Mouse (Mus musculus): Measurements from ENCODE around the gene Adssl1.

DNA sequence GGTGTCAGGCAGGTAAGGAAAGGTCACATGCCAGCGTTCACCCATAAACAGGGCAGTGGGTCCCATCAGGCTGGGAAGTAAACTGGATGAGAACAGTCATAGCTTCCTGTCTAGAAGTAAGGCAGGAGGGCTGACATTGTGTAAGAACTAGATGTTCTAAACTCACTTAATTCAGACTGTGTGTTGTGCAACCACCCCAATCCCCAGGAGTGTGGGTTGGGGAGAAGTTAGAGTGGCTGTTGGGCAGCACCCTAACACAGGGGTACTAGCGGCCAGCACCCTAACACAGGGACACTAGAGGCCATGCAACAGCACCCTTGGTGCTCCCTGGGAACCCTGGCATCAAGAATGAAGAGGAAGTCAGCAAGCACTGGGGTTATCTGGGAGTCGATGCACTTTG is 38.7 kb upstream of the Adssl1 start:
- TF ChIP-seq POLR2A (IDR thresholded peaks at IDR 0.05; ENCODE audit: insufficient read length, low read depth) (no peak), USF1 (IDR thresholded peaks at IDR 0.05; ENCODE audit: low read depth) (no peak), E2F4 (IDR thresholded peaks at IDR 0.05; ENCODE audit: insufficient read depth) (no peak), TCF3 (IDR thresholded peaks at IDR 0.05; ENCODE audit: insufficient read length, low read depth) (no peak), SRF (IDR thresholded peaks at IDR 0.05; ENCODE audit: control insufficient read depth, insufficient read length, low read depth) (no peak), CEBPB (IDR thresholded peaks at IDR 0.05; ENCODE audit: insufficient read depth, poor library complexity, severe bottlenecking) (no peak), TCF12 (IDR thresholded peaks at IDR 0.05; ENCODE audit: insufficient read depth, poor library complexity, severe bottlenecking) (no peak), MYOD1 (IDR thresholded peaks at IDR 0.05; ENCODE audit: control insufficient read depth in 1 of 3, insufficient read length in 2 of 3, low read depth in 2 of 3) (no peak), POLR2AphosphoS2 (IDR thresholded peaks at IDR 0.05; ENCODE audit: insufficient read length, low read depth) (no peak), REST (IDR thresholded peaks at IDR 0.05; ENCODE audit: insufficient read depth, insufficient read length) (no peak), MAX (IDR thresholded peaks at IDR 0.05; ENCODE audit: low read depth) (no peak)

All from myocyte (in vitro differentiated cells).